Mouse (Mus musculus) spleen, adult 2 months (tissue): ENCODE results near the gene Angptl1.

Experiments
- CTCF ChIP-seq: fragments of 200-500 bp; IDR thresholded peaks from 2 replicates; pipeline ENCODE4 v1.5.1; 2011; ENCODE audit warnings: mild to moderate bottlenecking, inconsistent platforms; ENCODE audit not compliant: insufficient read depth, insufficient read length, insufficient replicate concordance; ENCODE audit errors: extremely low read depth
- POLR2A ChIP-seq: fragments of 200-500 bp; IDR thresholded peaks from 2 replicates; pipeline ENCODE4 v1.6.1; 2011; ENCODE audit warnings: low read depth, low read length, inconsistent platforms

DNA sequence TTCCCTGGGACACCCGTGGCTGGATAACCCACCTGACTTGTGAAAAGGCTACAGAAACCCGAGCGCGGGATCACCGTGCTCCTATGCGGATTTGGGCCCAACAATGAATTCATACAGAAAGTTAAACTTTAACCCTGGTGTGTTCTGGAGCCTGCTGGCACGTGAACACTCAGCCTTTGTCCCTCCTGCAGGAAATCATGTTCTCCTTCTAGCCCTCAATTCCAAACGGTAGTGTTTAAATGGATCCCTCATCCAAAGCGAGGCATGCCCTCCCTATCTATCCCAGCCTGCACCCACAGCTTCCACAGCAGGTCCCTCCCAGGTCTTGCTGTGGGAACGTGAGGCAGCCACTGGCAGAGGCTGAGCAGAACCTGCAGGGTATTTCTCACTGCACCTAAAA, 30.0 kb upstream of the Angptl1 start:
- TF ChIP-seq CTCF, result no peak
- no peak for TF ChIP-seq POLR2A
